Mouse (Mus musculus): ENCODE measurements around the gene Nos3.

Gene Nos3

GRCm38 (mm10) chr5:24399686-24400085, 35.1 kb downstream of the Nos3 start:
- no peak for DNase-seq (ENCODE audit: low spot score)

GRCm38 (mm10) chr5:24400362-24400761, 35.8 kb downstream of the Nos3 start:
- no peak for DNase-seq (ENCODE audit: low spot score)

- DNase-seq (ENCODE audit: low spot score) = no peak
Measured at GRCm38 (mm10) chr5:24400911-24401605, 36.4 kb downstream of the Nos3 start.

- DNase-seq (ENCODE audit: low spot score) = no peak
Measured at GRCm38 (mm10) chr5:24401969-24402368, 37.4 kb downstream of the Nos3 start.

- no peak for DNase-seq (ENCODE audit: low spot score)
Measured at GRCm38 (mm10) chr5:24404594-24405360, 40.2 kb downstream of the Nos3 start.

- no peak for DNase-seq (ENCODE audit: low spot score)
Measured at GRCm38 (mm10) chr5:24405389-24405876, 40.8 kb downstream of the Nos3 start.

GRCm38 (mm10) chr5:24408651-24409050, 44.0 kb downstream of the Nos3 start:
- no peak for DNase-seq (ENCODE audit: low spot score)

- DNase-seq (ENCODE audit: low spot score) = no peak
Measured at GRCm38 (mm10) chr5:24409466-24409865, 44.9 kb downstream of the Nos3 start.

- no peak for DNase-seq (ENCODE audit: low spot score)
Measured at GRCm38 (mm10) chr5:24412063-24412462, 47.5 kb downstream of the Nos3 start.

- no peak for DNase-seq (ENCODE audit: low spot score)
Measured at GRCm38 (mm10) chr5:24413042-24413693, 48.6 kb downstream of the Nos3 start, which contains the start of gene Asic3. Gene Asic3 (plus strand): TSS chr5:24413392.

GRCm38 (mm10) chr5:24413938-24414337, 49.3 kb downstream of the Nos3 start:
- DNase-seq (ENCODE audit: low spot score) = no peak

- peak; percentile 83 for DNase-seq (ENCODE audit: low spot score)
Measured at GRCm38 (mm10) chr5:24416222-24416736, 51.7 kb downstream of the Nos3 start.

- DNase-seq (ENCODE audit: low spot score) = no peak
Measured at GRCm38 (mm10) chr5:24417587-24417986, 53.0 kb downstream of the Nos3 start.

GRCm38 (mm10) chr5:24420381-24420780, 55.8 kb downstream of the Nos3 start:
- DNase-seq (ENCODE audit: low spot score) = no peak

- DNase-seq (ENCODE audit: low spot score) = peak; percentile 98
Measured at GRCm38 (mm10) chr5:24423129-24424003, 58.8 kb downstream of the Nos3 start, which contains the start of the genes Cdk5 and Slc4a2. Gene Cdk5 (minus strand): TSS chr5:24423530. Gene Slc4a2 (plus strand): TSS chr5:24423837.

GRCm38 (mm10) chr5:24424004-24424781, 59.6 kb downstream of the Nos3 start:
- no peak for DNase-seq (ENCODE audit: low spot score)

- peak; percentile 91 for DNase-seq (ENCODE audit: low spot score)
Measured at GRCm38 (mm10) chr5:24424861-24425411, 60.3 kb downstream of the Nos3 start.

- DNase-seq (ENCODE audit: low spot score) = no peak
Measured at GRCm38 (mm10) chr5:24425421-24426036, 60.9 kb downstream of the Nos3 start.

GRCm38 (mm10) chr5:24426037-24426432, 61.4 kb downstream of the Nos3 start:
- no peak for DNase-seq (ENCODE audit: low spot score)

Measured in testis, postnatal 10 days (tissue).